In genomic region chr12:99180234-99180824, GRCm38 (mm10) we compare ENCODE assay signal across 21 mouse cellular contexts.
DNase-seq lines count a peak whose midpoint lies in the region; ATAC-seq lines count a peak whose summit lies in the region.
"Had no signal": no experiment of that assay in that cellular context is flagged by ENCODE, and none has a peak within 500 bp of the region (broad histone marks: within the 10 kb centered on the region; RNA-seq: fewer than 3 reads in every experiment).

No protein-coding gene starts in this region.

- no peak overlapping the region for H3K4me2 ChIP-seq in hindbrain, embryonic 15.5 days
- no peak overlapping the region for H3K4me2 ChIP-seq in hindbrain, embryonic 14.5 days (replicated peaks)
- H3K4me2 ChIP-seq in midbrain, embryonic 12.5 days (replicated peaks) = no peak overlapping the region
- H3K4me2 ChIP-seq: embryonic facial prominence, embryonic 15.5 days; heart, embryonic 13.5 days had no signal

- H3K4me1 ChIP-seq in hindbrain, embryonic 15.5 days (replicated peaks) = peaks cover 2% of the 10 kb centered on the region; the same call in 1 of the 2 replicates
- no peaks in the 10 kb centered on the region for H3K4me1 ChIP-seq in hindbrain, embryonic 14.5 days (replicated peaks; ENCODE audit: control insufficient read depth, insufficient read depth, low read length)
- peaks cover 4% of the 10 kb centered on the region for H3K4me1 ChIP-seq in midbrain, embryonic 12.5 days
- H3K4me1 ChIP-seq: embryonic facial prominence, embryonic 15.5 days had no signal

- H3K9me3 ChIP-seq in hindbrain, embryonic 15.5 days = no peaks in the 10 kb centered on the region
- peaks cover 7% of the 10 kb centered on the region; the same call in 1 of the 2 replicates for H3K9me3 ChIP-seq in hindbrain, embryonic 14.5 days (ENCODE audit: control insufficient read depth, low read length)
- H3K9me3 ChIP-seq in midbrain, embryonic 12.5 days = 0 out of 2 replicates have a peak, but pooled peaks cover 6% of the 10 kb centered on the region
- H3K9me3 ChIP-seq: embryonic facial prominence, embryonic 15.5 days had no signal

- 0 out of 2 replicates have a peak, but pooled peaks have one; percentile 38 for ATAC-seq in hindbrain, embryonic 15.5 days (ENCODE audit: low FRiP score, low read depth)
- ATAC-seq in hindbrain, embryonic 14.5 days (ENCODE audit: low FRiP score) = no peak
- ATAC-seq in midbrain, embryonic 12.5 days (ENCODE audit: low FRiP score, low read depth) = peak; percentile 74
- ATAC-seq: hindbrain, postnatal 0 days had no signal

- no peaks in the 10 kb centered on the region for H3K27me3 ChIP-seq in hindbrain, embryonic 15.5 days
- H3K27me3 ChIP-seq in hindbrain, embryonic 14.5 days (ENCODE audit: control insufficient read depth, insufficient read depth, low read length) = no peaks in the 10 kb centered on the region
- H3K27me3 ChIP-seq in midbrain, embryonic 12.5 days = no peaks in the 10 kb centered on the region
- H3K27me3 ChIP-seq: CH12.LX; embryonic facial prominence, embryonic 15.5 days; heart, embryonic 13.5 days had no signal

- 53% methylated on average over 3 of the region's 3 CpGs for WGBS in hindbrain, embryonic 15.5 days
- 51% methylated on average over 3 of the region's 3 CpGs for WGBS in hindbrain, embryonic 14.5 days
- 23% methylated on average over 3 of the region's 3 CpGs for WGBS in midbrain, embryonic 12.5 days

- DNase-seq in hindbrain, embryonic 14.5 days (ENCODE audit: low spot score) = no peak
- DNase-seq in ZHBTc4 (ENCODE audit: low read depth, low spot score) = peak; percentile 25
- DNase-seq in retina, postnatal 1 day = peak; percentile 28
- DNase-seq in gastrocnemius, adult 18-20 months (ENCODE audit: low spot score) = no peak
- DNase-seq: adrenal gland, adult 8-10 months; adrenal gland, postnatal 36 days; cerebellum, adult 11 months; cerebellum, adult 8-10 months; cerebellum, postnatal 14 days; embryo, embryonic 11 days; gastrocnemius, postnatal 36 days; heart, adult 11 months; heart, postnatal 36 days had no signal

- no peak overlapping the region for H3K27ac ChIP-seq in hindbrain, embryonic 15.5 days (replicated peaks)
- H3K27ac ChIP-seq in hindbrain, embryonic 14.5 days = no peak overlapping the region
- H3K27ac ChIP-seq in midbrain, embryonic 12.5 days (replicated peaks) = no peak overlapping the region
- H3K27ac ChIP-seq: embryonic facial prominence, embryonic 15.5 days; forebrain, embryonic 10.5 days; heart, embryonic 13.5 days; hindbrain, postnatal 0 days had no signal

- H3K36me3 ChIP-seq in hindbrain, embryonic 15.5 days = no peaks in the 10 kb centered on the region
- H3K36me3 ChIP-seq in hindbrain, embryonic 14.5 days (replicated peaks; ENCODE audit: control insufficient read depth, insufficient read depth) = no peaks in the 10 kb centered on the region
- no peaks in the 10 kb centered on the region for H3K36me3 ChIP-seq in midbrain, embryonic 12.5 days
- H3K36me3 ChIP-seq: embryonic facial prominence, embryonic 15.5 days; forebrain, embryonic 10.5 days; heart, embryonic 13.5 days had no signal

- no peak overlapping the region for H3K4me3 ChIP-seq in hindbrain, embryonic 15.5 days
- H3K4me3 ChIP-seq in hindbrain, embryonic 14.5 days (replicated peaks; ENCODE audit: low read length) = no peak overlapping the region
- H3K4me3 ChIP-seq in midbrain, embryonic 12.5 days = no peak overlapping the region
- H3K4me3 ChIP-seq: embryonic facial prominence, embryonic 15.5 days; erythroblast, embryonic 14.5 days; forebrain, embryonic 10.5 days; heart, embryonic 13.5 days had no signal

- H3K9ac ChIP-seq in hindbrain, embryonic 15.5 days = no peak overlapping the region
- no peak overlapping the region for H3K9ac ChIP-seq in hindbrain, embryonic 14.5 days
- no peak overlapping the region for H3K9ac ChIP-seq in midbrain, embryonic 12.5 days (replicated peaks)
- H3K9ac ChIP-seq: embryonic facial prominence, embryonic 15.5 days; heart, embryonic 13.5 days had no signal

Comparison
In these comparisons a context has a peak if more than half of its experiments do, and no peak if none do; other contexts are left out.
1. DNase-seq: peak in ZHBTc4 (single experiment) and retina, postnatal 1 day (single experiment); none in hindbrain, embryonic 14.5 days (single experiment) and gastrocnemius, adult 18-20 months (single experiment).